Mouse (Mus musculus): ENCODE data around the gene Vmn1r19. TPM values are rescaled to one million over a fixed set of nuclear protein-coding genes. Genes with fewer than 3 reads are reported as not detected.
A peak's percentile ranks its signal among the peaks of the same experiment; 100 is the strongest.
"Not testable (repeated sequence)": the region's sequence is repeated elsewhere in the genome, so short reads cannot be mapped to it uniquely, and the experiment has no call there.

The Vmn1r19 gene
- total RNA-seq (2021), result not detected
- long read RNA-seq, experiment 1, result 0 reads
- long read RNA-seq, experiment 2, result 0 reads

GRCm38 (mm10) chr6:57403480-57403879 lies at the start of gene Vmn1r19:
TSS of gene Vmn1r19 (plus strand) at chr6:57403780.
- intact Hi-C loops (cut with DNase I); DNase-seq (ENCODE audit: low spot score in 2 of 2): not testable (repeated sequence)

- peak; percentile 2 to 6 for DNase-seq (ENCODE audit: low spot score in 2 of 2)
- intact Hi-C loops (cut with DNase I), result no loop called here
Observed at GRCm38 (mm10) chr6:57356864-57357263, 46.7 kb upstream of the Vmn1r19 start.

DNA sequence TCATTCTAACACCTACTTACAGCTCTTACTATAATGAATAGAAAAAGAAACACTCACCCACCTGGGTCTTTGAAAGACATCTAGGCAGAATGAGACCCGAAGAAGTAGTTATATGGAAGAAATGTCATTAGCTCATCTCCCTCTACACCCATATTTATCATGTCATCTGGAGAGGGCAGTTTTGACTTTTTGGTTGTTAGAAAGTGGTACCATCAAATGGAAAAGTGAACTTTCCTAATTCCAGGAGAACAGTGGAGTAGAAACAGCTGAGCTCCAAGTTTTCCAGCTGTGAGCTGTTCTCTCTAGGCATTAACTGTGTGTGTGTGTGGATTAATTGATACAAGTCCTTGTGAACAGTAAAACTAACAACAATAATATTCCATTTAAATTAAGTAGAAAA lies 40.0 kb upstream of the Vmn1r19 start, which contains the start of gene Vmn1r17:
Vmn1r17 (minus strand) TSS at position 101 of the 400 bp plus-strand sequence.
- intact Hi-C loops (cut with DNase I), result no loop called here
- no peak for DNase-seq (ENCODE audit: low spot score in 2 of 2)

- intact Hi-C loops (cut with DNase I); DNase-seq (ENCODE audit: low spot score in 2 of 2): not testable (repeated sequence)
Observed at GRCm38 (mm10) chr6:57365866-57366265, 37.7 kb upstream of the Vmn1r19 start.

GRCm38 (mm10) chr6:57367496-57367895 lies 36.1 kb upstream of the Vmn1r19 start:
- no peak for DNase-seq (ENCODE audit: low spot score in 2 of 2)
- intact Hi-C loops (cut with DNase I), result no loop called here

DNA sequence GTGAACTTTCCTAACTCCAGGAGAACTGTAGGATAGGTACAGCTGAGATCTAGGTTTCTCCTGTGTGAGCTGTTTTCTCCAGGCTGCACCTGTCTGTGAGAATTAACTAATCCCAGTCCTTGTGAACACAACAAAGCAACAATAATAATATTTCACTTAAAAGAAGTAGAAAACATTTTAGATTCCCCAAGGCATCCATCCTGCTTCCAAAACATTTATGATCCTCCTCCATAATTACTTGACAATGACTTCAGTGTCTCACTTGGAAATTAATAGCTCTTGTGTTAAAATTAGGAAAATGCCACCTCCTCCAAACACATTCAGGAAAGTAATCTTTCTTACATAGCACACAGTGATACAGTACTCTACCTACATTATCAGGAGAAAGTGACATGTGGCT lies 7.9 kb upstream of the Vmn1r19 start, which contains the start of gene Vmn1r18:
Vmn1r18 (minus strand) TSS at position 101 of the 400 bp plus-strand sequence.
- intact Hi-C loops (cut with DNase I), result no loop called here

GRCm38 (mm10) chr6:57428630-57429029 lies 25.1 kb downstream of the Vmn1r19 start, which contains the start of gene Vmn1r20:
TSS of gene Vmn1r20 (plus strand) at chr6:57428930.
- intact Hi-C loops (cut with DNase I), result no loop called here
- DNase-seq (ENCODE audit: low spot score in 2 of 2), result no peak

More for the DNA sequence above, 7.9 kb upstream of the Vmn1r19 start, which contains the start of gene Vmn1r18:
- DNase-seq (ENCODE audit: low spot score in 2 of 2), result no peak

- peak; percentile 2 to 7 for DNase-seq (ENCODE audit: low spot score in 2 of 2)
- intact Hi-C loops (cut with DNase I), result loop anchor here (2.0 kb wide), 1 partner anchor 140 kb away; no protein-coding TSS in a partner anchor
Observed at GRCm38 (mm10) chr6:57431196-57431595, 27.6 kb downstream of the Vmn1r19 start.

Other genes with a start within 250 kb of the Vmn1r19 start
- not detected for gene Vmn1r12, start 246.9 kb upstream of the Vmn1r19 start, total RNA-seq (2021)
- gene Vmn1r13, start 200.5 kb upstream of the Vmn1r19 start, total RNA-seq (2021), result not detected
- not detected for gene Vmn1r14, start 172.1 kb upstream of the Vmn1r19 start, total RNA-seq (2021)
- gene Vmn1r15, start 145.8 kb upstream of the Vmn1r19 start, total RNA-seq (2021), result not detected
- not detected for gene Vmn1r16, start 74.3 kb upstream of the Vmn1r19 start, total RNA-seq (2021)
- not detected for gene Vmn1r17, start 40.1 kb upstream of the Vmn1r19 start, total RNA-seq (2021)
- under 1 TPM; 0.02 TPM for gene Vmn1r18, start 8.0 kb upstream of the Vmn1r19 start, total RNA-seq (2021)
- gene Vmn1r20, start 25.1 kb downstream of the Vmn1r19 start, total RNA-seq (2021), result not detected
- 10 to 100 TPM; 45.6 to 47.0 TPM for gene Ppm1k, start 131.7 kb downstream of the Vmn1r19 start, total RNA-seq (2021)
- 1 to 10 TPM; 4.8 to 6.5 TPM for gene Herc6, start 177.2 kb downstream of the Vmn1r19 start, total RNA-seq (2021)

All from left cerebral cortex, postnatal 14 days (tissue).